Mouse (Mus musculus) thymus, adult 2 months (tissue): ENCODE data around the gene Chst8. TPM values are rescaled to one million over a fixed set of nuclear protein-coding genes. Genes with fewer than 3 reads are reported as not detected.

Experiments
- DNase-seq: peaks from one replicate; pipeline ENCODE4 v3.0.0; 2021
- H3K27ac ChIP-seq: fragments of 200-500 bp; 2 replicates; pipeline ENCODE4 v1.5.1; 2012; ENCODE audit warnings: low read length, control low read depth; ENCODE audit not compliant: control insufficient read depth, insufficient read depth
- H3K27me3 ChIP-seq: fragments of 200-500 bp; 2 replicates; pipeline ENCODE4 v1.6.1; 2012; ENCODE audit warnings: mild to moderate bottlenecking, low read length, moderate library complexity, mixed read lengths; ENCODE audit not compliant: control insufficient read depth, insufficient read depth
- H3K36me3 ChIP-seq: fragments of 200-500 bp; 2 replicates; pipeline ENCODE4 v1.6.1; 2012; ENCODE audit warnings: mild to moderate bottlenecking, low read length, moderate library complexity; ENCODE audit not compliant: control insufficient read depth, insufficient read depth
- H3K4me1 ChIP-seq: fragments of 200-500 bp; replicated peaks from 2 replicates; pipeline ENCODE4 v1.6.1; 2012; ENCODE audit warnings: low read length; ENCODE audit not compliant: control insufficient read depth, insufficient read depth
- H3K4me3 ChIP-seq: fragments of 200-500 bp; 2 replicates; pipeline ENCODE4 v1.5.1; 2012; ENCODE audit warnings: mild to moderate bottlenecking, low read length, control low read depth, moderate library complexity; ENCODE audit not compliant: control insufficient read depth, insufficient read depth
- CTCF ChIP-seq: fragments of 200-500 bp; IDR thresholded peaks from 2 replicates; pipeline ENCODE4 v1.5.1; 2012; ENCODE audit warnings: mild to moderate bottlenecking, control low read depth, low read length, moderate library complexity, borderline replicate concordance; ENCODE audit not compliant: control insufficient read depth, poor library complexity, insufficient read depth; ENCODE audit errors: extremely low read depth
- POLR2A ChIP-seq: fragments of 200-500 bp; IDR thresholded peaks from 2 replicates; pipeline ENCODE4 v1.6.1; 2012; ENCODE audit warnings: mild to moderate bottlenecking, low read length, control low read depth, moderate library complexity; ENCODE audit not compliant: control insufficient read depth, poor library complexity, insufficient read depth; ENCODE audit errors: extremely low read depth
- WGBS: fragments of 180-500 bp; shearing (Covaris S2); methylation state at CpG from one replicate; pipeline ENCODE4 v1.1.7; 2018; 5-methylcytosine and 5-hydroxymethylcytosine counted together
- polyA plus RNA-seq: library from polyadenylated mRNA; depleted of rRNA; stranded (reverse); fragments of >200 nt; gene quantifications from 2 replicates; pipeline ENCODE4 v1.2.3, GENCODE M21; 2012

Gene Chst8
- polyA plus RNA-seq, 1 experiment, result 6.3 TPM

GRCm38 (mm10) chr7:34773309-34773708 is 39.2 kb downstream of the Chst8 start:
- Histone ChIP-seq H3K27ac (no peak overlapping the region), H3K4me3 (no peak overlapping the region), H3K4me1 (no peaks in the 10 kb centered on the region), H3K27me3 (no peaks in the 10 kb centered on the region), H3K36me3 (no peaks in the 10 kb centered on the region)
- TF ChIP-seq POLR2A (no peak), CTCF (no peak)
- 89% methylated on average over 5 of the region's 5 CpGs for WGBS
- DNase-seq, result no peak

DNA sequence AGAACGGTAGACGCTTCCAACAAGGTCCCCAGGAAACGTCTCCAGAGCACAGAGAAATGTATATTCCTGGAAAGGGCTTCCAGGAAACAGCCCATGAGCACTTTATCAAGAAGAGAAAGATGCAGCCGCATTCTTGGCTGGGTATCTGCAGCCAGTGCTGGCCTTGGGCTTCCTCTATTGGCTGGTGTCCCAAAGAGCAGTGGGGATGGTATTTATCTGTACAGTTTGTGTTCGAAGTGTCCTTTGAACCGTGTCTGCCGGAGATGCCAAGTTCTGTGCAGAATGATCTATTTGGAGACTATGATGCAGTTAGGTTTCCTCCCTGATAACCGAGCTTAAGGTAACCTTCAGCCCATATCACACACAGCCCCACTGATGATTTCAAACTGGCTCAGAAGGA is 43.0 kb downstream of the Chst8 start:
- H3K36me3 ChIP-seq, result no peaks in the 10 kb centered on the region
- no peak overlapping the region for H3K27ac ChIP-seq
- DNase-seq, result no peak
- no peak overlapping the region for H3K4me3 ChIP-seq
- no peaks in the 10 kb centered on the region for H3K4me1 ChIP-seq
- H3K27me3 ChIP-seq, result no peaks in the 10 kb centered on the region
- TF ChIP-seq POLR2A (no peak), CTCF (no peak)
- WGBS, result 78% methylated on average over 8 of the region's 8 CpGs

- DNase-seq, result no peak
- Histone ChIP-seq H3K4me1 (no peaks in the 10 kb centered on the region), H3K4me3 (no peak overlapping the region), H3K27me3 (no peaks in the 10 kb centered on the region), H3K36me3 (no peaks in the 10 kb centered on the region), H3K27ac (no peak overlapping the region)
- no peak for TF ChIP-seq CTCF
- no peak for TF ChIP-seq POLR2A
- 84% methylated on average over 18 of the region's 18 CpGs for WGBS
Measured at GRCm38 (mm10) chr7:34764250-34765148, 48.0 kb downstream of the Chst8 start.

DNA sequence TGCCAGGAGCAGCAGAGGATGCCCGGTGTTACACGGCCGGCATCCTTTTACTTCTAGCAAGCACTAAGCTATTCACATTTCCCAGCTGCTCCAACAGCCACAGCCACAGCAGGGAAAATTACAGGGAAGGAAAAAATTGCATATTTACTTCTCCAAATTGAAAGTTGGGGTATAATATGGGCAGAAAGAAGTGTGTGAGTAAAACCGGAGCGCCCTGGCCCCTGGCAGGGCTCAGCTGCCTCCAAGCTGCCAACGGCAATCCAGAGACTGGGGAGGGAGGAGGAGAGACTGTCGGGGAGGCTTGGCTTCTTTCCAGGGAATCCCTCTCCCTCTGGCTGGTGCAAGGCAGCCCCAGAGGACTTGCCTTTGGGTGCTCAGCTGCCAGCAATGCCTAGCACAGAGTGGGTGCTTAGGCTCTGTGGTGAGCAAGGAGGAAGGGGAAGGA is 53.1 kb downstream of the Chst8 start:
- no peak overlapping the region for H3K4me3 ChIP-seq
- TF ChIP-seq CTCF (no peak), POLR2A (no peak)
- H3K27ac ChIP-seq, result no peak overlapping the region
- 77% methylated on average over 7 of the region's 7 CpGs for WGBS
- no peaks in the 10 kb centered on the region for H3K4me1 ChIP-seq
- no peaks in the 10 kb centered on the region for H3K27me3 ChIP-seq
- no peaks in the 10 kb centered on the region for H3K36me3 ChIP-seq
- DNase-seq, result no peak

DNA sequence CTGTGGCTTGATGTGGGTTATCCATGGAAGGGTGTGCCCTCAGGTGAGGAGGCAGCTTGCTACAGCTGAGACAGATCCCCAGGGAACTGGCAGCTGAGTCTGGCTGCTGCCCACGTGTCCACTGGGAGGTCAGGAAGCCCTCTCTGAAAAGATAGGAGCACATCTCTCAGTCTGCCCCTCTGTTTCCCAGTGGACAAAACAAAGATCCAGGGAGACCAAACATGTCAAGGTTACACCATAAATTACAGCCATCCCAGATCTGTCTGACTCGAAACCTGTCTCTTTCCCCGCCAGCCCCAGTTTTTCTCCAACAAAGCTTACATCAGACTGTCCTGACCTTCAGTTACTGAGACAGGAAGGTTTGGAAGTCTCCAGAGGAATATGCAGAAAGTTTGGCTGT is 53.8 kb downstream of the Chst8 start:
- no peak for TF ChIP-seq POLR2A
- no peak for TF ChIP-seq CTCF
- Histone ChIP-seq H3K27ac (no peak overlapping the region), H3K4me3 (no peak overlapping the region), H3K4me1 (no peaks in the 10 kb centered on the region), H3K36me3 (no peaks in the 10 kb centered on the region), H3K27me3 (no peaks in the 10 kb centered on the region)
- no peak for DNase-seq
- WGBS, result 82% methylated on average over 3 of the region's 3 CpGs

DNA sequence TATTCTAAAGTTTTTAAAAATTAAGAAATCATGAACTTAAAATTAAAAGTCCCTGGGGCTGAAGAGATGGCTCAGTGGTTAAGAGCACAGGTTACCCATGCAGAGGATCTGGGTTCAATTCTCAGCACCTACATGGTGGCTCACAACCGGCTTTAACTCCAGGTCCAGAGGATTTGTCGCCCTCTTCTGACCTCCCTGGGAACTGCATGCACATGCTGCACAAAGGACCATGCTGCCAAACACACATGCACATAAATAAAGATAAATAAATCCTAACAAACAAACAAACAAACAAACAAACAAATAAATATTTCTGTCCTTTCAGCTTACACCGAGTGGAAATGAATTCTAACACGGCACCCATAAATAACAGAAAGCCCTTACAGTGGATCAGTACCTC is 55.0 kb downstream of the Chst8 start:
- Histone ChIP-seq H3K27ac (no peak overlapping the region), H3K27me3 (no peaks in the 10 kb centered on the region), H3K36me3 (no peaks in the 10 kb centered on the region), H3K4me1 (no peaks in the 10 kb centered on the region), H3K4me3 (no peak overlapping the region)
- WGBS, result 87% methylated on average over 4 of the region's 4 CpGs
- TF ChIP-seq POLR2A (no peak), CTCF (no peak)
- no peak for DNase-seq
